8 mouse cellular contexts compared by ENCODE assay signal in the genomic region with DNA sequence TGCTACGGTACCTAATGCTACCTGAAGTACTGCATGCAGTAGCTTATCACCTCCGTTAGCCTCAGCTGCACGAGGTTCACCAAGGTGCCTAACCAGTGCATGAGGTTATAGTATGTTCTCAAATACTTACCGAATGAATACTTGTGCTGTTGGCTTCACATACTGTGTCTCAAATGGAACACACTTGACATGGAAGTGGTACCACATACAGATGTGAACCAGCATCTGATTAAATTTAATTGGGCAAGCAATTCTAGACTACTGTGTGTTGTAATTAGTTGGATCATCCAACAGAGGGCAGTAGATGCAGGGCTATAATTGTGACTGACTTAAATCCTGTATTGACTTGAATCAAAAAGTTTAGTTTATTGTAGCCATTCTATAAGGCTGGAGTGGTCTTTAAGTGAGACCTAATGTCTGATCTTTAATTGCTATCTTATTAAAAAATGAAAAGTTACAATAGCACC. TPM values are rescaled to one million over a fixed set of nuclear protein-coding genes. Genes with fewer than 3 reads are reported as not detected.
DNase-seq lines count a peak whose midpoint lies in the region; ATAC-seq and TF ChIP-seq lines count a peak whose summit lies in the region.

No protein-coding gene starts in this region.

- no peak overlapping the region for H3K4me3 ChIP-seq in G1E (ENCODE audit: low read depth, low read length)
- H3K4me3 ChIP-seq in neural tube, embryonic 11.5 days (ENCODE audit: low read depth, low read length): no peak overlapping the region

- no peaks in the 10 kb centered on the region for H3K27me3 ChIP-seq in G1E (ENCODE audit: insufficient read depth, low read length)
- no peaks in the 10 kb centered on the region for H3K27me3 ChIP-seq in neural tube, embryonic 11.5 days (ENCODE audit: control insufficient read depth, insufficient read depth, low read length)

- peak; percentile 38 for DNase-seq in kidney, adult 9 months
- DNase-seq in kidney, adult 11 months: no peak
- no peak for DNase-seq in G1E (ENCODE audit: low spot score)
- peak; percentile 81 for DNase-seq in embryo, embryonic 10.5 days (ENCODE audit: low spot score)
- peak; percentile 34 for DNase-seq in kidney, postnatal 14 days
- DNase-seq in neural tube, embryonic 11.5 days (ENCODE audit: low spot score): no peak
- DNase-seq in urinary bladder, adult 2 months (ENCODE audit: low spot score): no peak
- no peak for DNase-seq in ovary, postnatal 10 days (ENCODE audit: low spot score)

- no peak overlapping the region for H3K4me2 ChIP-seq in neural tube, embryonic 11.5 days (ENCODE audit: low read depth)

- H3K9ac ChIP-seq in neural tube, embryonic 11.5 days (ENCODE audit: low read length): no peak overlapping the region

- TF ChIP-seq CTCF in G1E (IDR thresholded peaks at IDR 0.05; ENCODE audit: low read depth, low read length): peak; percentile 36

- H3K36me3 ChIP-seq in G1E (replicated peaks): peaks cover 33% of the 10 kb centered on the region
- 0 out of 2 replicates have a peak, but pooled peaks cover 3% of the 10 kb centered on the region for H3K36me3 ChIP-seq in neural tube, embryonic 11.5 days (ENCODE audit: control insufficient read depth, insufficient read depth, low read length)

- WGBS in neural tube, embryonic 11.5 days: 82% methylated on average over 4 of the region's 4 CpGs

- ATAC-seq in G1E (ENCODE audit: extremely low read depth, insufficient number of reproducible peaks, low FRiP score, poor library complexity, severe bottlenecking): 0 out of 2 replicates have a peak, but pooled peaks have one; percentile 29
- peak; percentile 59; the same call in 1 of the 2 replicates for ATAC-seq in neural tube, embryonic 11.5 days (ENCODE audit: insufficient read depth, low FRiP score, low TSS enrichment)

- no peaks in the 10 kb centered on the region for H3K4me1 ChIP-seq in G1E (ENCODE audit: insufficient read depth, low read depth, low read length)
- no peaks in the 10 kb centered on the region for H3K4me1 ChIP-seq in neural tube, embryonic 11.5 days (ENCODE audit: control insufficient read depth, insufficient read depth, low read length)

- H3K27ac ChIP-seq in neural tube, embryonic 11.5 days (ENCODE audit: low read depth, low read length): no peak overlapping the region

- H3K9me3 ChIP-seq in G1E (replicated peaks): no peaks in the 10 kb centered on the region
- no peaks in the 10 kb centered on the region for H3K9me3 ChIP-seq in neural tube, embryonic 11.5 days (ENCODE audit: control insufficient read depth, low read length)

RNA-seq across cellular contexts. Expression of a gene that starts 13.4 kb away (rescaled TPM):
- total RNA-seq in G1E (2014; fragmentation: Nextera tagmentation) (13.8 and 18.3 TPM in 2 replicates), G1E (2017) (21.0 and 23.2 TPM in 2 replicates)
- polyA plus RNA-seq in G1E (2012): 0.57 and 0.94 TPM in 2 replicates
- polyA plus RNA-seq in neural tube, embryonic 11.5 days (2014; fragmentation: Nextera tagmentation; extraction: Ambion mirVana): 85.6 and 87.5 TPM in 2 replicates
- 99.1 and 131 TPM in 2 replicates for polyA plus RNA-seq in urinary bladder, adult 2 months (2012; rRNA removed)

Comparison
In these comparisons a context has a peak if more than half of its experiments do, and no peak if none do; other contexts are left out.
1. DNase-seq: peak in kidney, adult 9 months (single experiment), embryo, embryonic 10.5 days (single experiment) and kidney, postnatal 14 days (single experiment); none in kidney, adult 11 months (single experiment), G1E (single experiment), neural tube, embryonic 11.5 days (single experiment), urinary bladder, adult 2 months (single experiment) and ovary, postnatal 10 days (single experiment).
2. RNA of a gene that starts 13.4 kb away (polyA plus RNA-seq): 99.1 to 131 TPM in urinary bladder, adult 2 months and 85.6 to 87.5 TPM in neural tube, embryonic 11.5 days; 0.57 to 0.94 TPM in G1E; every median in the first group is over 10 times any median in the second.